Mouse (Mus musculus) neural tube, embryonic 11.5 days (tissue): ENCODE data around the gene Gm28051. TPM values are rescaled to one million over a fixed set of nuclear protein-coding genes. Genes with fewer than 3 reads are reported as not detected.

Source experiments
- ATAC-seq: fragments of 200-750 bp; cut with Nextera tagmentation; 2 replicates; pipeline ENCODE4 v1.8.0; 2017; ENCODE audit warnings: moderate number of reproducible peaks, mild to moderate bottlenecking, moderate TSS enrichment, moderate library complexity; ENCODE audit not compliant: insufficient read depth, low FRiP score, low TSS enrichment
- DNase-seq: peaks from one replicate; pipeline ENCODE4 v3.0.0-alpha.2; 2015; ENCODE audit warnings: low spot score
- H3K27ac ChIP-seq: fragments of 300-500 bp; sonication (generic); 2 replicates; pipeline ENCODE4 v1.5.1; 2014; ENCODE audit warnings: low read depth, mild to moderate bottlenecking, low read length
- H3K27me3 ChIP-seq: fragments of 300-500 bp; sonication (generic); 2 replicates; pipeline ENCODE4 v1.6.1; 2014; ENCODE audit warnings: mild to moderate bottlenecking, low read length, mixed read lengths; ENCODE audit not compliant: control insufficient read depth, insufficient read depth
- H3K36me3 ChIP-seq: fragments of 300-500 bp; sonication (generic); 2 replicates; pipeline ENCODE4 v1.6.1; 2014; ENCODE audit warnings: mild to moderate bottlenecking, low read length, moderate library complexity, mixed read lengths; ENCODE audit not compliant: control insufficient read depth, insufficient read depth
- H3K4me1 ChIP-seq: fragments of 300-500 bp; sonication (generic); 2 replicates; pipeline ENCODE4 v1.6.1; 2014; ENCODE audit warnings: low read length, mixed read lengths; ENCODE audit not compliant: control insufficient read depth, insufficient read depth
- H3K4me2 ChIP-seq: fragments of 300-500 bp; sonication (generic); 2 replicates; pipeline ENCODE4 v1.6.1; 2014; ENCODE audit warnings: low read depth, mild to moderate bottlenecking, moderate library complexity
- H3K4me3 ChIP-seq: fragments of 300-500 bp; sonication (generic); 2 replicates; pipeline ENCODE4 v1.5.1; 2014; ENCODE audit warnings: low read depth, low read length
- H3K9ac ChIP-seq: fragments of 300-500 bp; sonication (generic); 2 replicates; pipeline ENCODE4 v1.6.1; 2014; ENCODE audit warnings: mild to moderate bottlenecking, low read length
- H3K9me3 ChIP-seq: fragments of 300-500 bp; sonication (generic); 2 replicates; pipeline ENCODE4 v1.6.1; 2016; ENCODE audit warnings: low read length; ENCODE audit not compliant: control insufficient read depth
- WGBS: fragments of 180-500 bp; shearing (Covaris S2); extraction: QIAGEN DNeasy Blood & Tissue Kit; methylation state at CpG from one replicate; pipeline ENCODE4 v1.1.7; 2014; 5-methylcytosine and 5-hydroxymethylcytosine counted together
- polyA plus RNA-seq: library from polyadenylated mRNA; unstranded; fragments of >200 nt; fragmentation: Nextera tagmentation; extraction: Ambion mirVana; gene quantifications from 2 replicates; pipeline ENCODE4 v1.2.1, GENCODE M21; 2014

Gene Gm28051
- polyA plus RNA-seq, 1 experiment from 2014 or later: not detected

DNA sequence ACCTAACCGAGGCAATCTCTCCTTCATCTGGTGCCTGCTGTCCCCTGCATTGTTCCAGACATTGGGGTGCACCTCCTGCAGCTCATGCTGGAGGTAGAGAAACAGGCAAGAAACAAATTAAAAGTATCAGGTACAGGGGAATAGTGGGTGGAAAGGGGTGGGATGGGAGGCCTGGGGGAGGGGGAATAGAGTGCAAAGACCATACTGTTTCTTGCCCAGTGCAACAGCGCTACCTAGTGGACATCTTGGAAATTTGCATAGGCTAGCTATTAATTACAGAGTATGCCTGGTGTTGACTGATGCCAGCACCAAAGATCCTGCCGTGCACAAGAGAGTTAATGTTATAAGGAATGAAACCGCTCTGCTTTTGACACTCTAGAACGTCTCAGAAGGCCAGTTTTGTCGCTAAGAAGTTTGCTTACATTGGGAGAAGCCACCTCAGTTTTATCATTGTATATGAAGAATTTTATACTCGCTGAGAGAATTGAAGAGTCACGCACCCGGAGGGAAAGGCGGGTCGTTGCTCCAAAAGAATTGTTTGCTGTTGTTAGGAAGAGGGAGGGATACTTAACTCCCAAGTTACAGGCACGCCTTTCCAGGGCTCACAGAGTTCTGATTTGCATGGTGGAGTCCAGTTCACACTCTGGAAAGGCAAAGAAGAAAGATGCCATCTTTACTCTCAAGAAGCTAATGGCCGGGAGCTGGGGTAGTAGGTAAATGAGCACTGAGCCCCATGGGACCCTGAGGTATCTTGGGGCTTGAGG is 37.8 kb downstream of the Gm28051 start:
- Histone ChIP-seq H3K9ac (no peak overlapping the region), H3K9me3 (no peaks in the 10 kb centered on the region), H3K4me3 (no peak overlapping the region), H3K27me3 (no peaks in the 10 kb centered on the region), H3K27ac (no peak overlapping the region), H3K4me2 (no peak overlapping the region), H3K4me1 (no peaks in the 10 kb centered on the region), H3K36me3 (no peaks in the 10 kb centered on the region)
- DNase-seq (peak; percentile 56), ATAC-seq (peak; percentile 36; the same call in 1 of the 2 replicates)
- 36% methylated on average over 13 of the region's 13 CpGs for WGBS

DNA sequence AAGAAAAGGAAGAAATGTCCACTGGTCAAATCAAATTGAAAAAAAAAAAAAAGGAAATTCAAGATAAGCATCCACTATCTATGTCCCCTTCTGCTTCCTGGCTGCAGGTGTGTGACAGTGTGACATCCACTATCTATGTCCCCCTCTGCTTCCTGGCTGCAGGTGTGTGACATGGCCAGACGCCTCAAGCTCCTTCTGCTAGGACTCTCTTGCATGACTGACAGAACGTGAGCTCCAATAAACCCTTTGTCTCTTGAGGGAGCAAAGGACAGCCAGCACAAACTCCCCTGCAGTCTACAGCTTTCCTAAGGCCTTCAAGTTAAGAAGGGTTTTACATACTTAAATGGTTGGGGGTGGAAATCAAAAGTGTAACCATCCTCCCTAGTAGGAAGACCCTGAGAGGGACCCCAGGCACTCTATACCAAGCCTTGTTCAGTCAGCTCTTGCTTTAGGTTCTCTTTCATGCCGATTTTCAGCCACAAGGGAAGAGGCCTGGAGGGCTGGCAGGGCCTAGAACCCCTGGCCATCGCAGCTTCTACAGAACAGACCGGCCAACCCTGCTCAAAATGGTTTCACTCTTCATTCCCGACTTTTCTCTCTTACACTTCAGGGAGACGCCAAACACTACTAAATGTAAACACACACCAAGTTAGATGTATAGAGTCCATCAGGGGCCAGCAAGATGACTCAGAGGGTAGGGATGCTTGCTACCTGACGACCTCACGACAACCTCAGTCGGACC is 42.7 kb downstream of the Gm28051 start:
- no peaks in the 10 kb centered on the region for H3K4me1 ChIP-seq
- no peak for ATAC-seq
- H3K27me3 ChIP-seq: no peaks in the 10 kb centered on the region
- H3K4me3 ChIP-seq: no peak overlapping the region
- H3K9me3 ChIP-seq: no peaks in the 10 kb centered on the region
- no peaks in the 10 kb centered on the region for H3K36me3 ChIP-seq
- no peak overlapping the region for H3K4me2 ChIP-seq
- DNase-seq: no peak
- no peak overlapping the region for H3K9ac ChIP-seq
- H3K27ac ChIP-seq: no peak overlapping the region
- 86% methylated on average over 10 of the region's 10 CpGs for WGBS

DNA sequence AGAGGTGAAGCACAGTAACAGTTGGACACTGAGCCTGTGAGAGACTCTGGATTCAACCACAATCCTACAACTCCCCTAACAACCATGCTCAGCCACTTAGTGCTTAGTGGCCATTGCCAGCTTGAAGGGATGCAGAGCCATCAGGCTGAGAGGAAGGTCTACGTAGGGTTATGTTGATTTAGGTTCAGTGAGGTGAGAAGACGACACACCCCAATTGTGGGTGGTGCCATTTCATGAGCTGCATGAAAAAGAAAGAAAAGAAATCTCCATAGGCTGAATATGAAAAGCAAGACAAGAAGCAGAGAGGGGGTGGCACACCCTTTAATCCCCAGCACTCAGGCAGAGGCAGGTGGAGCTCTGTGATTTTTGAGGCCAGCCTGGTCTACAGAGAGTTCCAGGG is 43.4 kb downstream of the Gm28051 start:
- Histone ChIP-seq H3K9ac (no peak overlapping the region), H3K9me3 (no peaks in the 10 kb centered on the region), H3K4me1 (no peaks in the 10 kb centered on the region), H3K4me2 (no peak overlapping the region), H3K27ac (no peak overlapping the region), H3K36me3 (no peaks in the 10 kb centered on the region), H3K4me3 (no peak overlapping the region), H3K27me3 (no peaks in the 10 kb centered on the region)
- ATAC-seq: no peak
- WGBS: 68% methylated on average over 2 of the region's 2 CpGs
- no peak for DNase-seq

DNA sequence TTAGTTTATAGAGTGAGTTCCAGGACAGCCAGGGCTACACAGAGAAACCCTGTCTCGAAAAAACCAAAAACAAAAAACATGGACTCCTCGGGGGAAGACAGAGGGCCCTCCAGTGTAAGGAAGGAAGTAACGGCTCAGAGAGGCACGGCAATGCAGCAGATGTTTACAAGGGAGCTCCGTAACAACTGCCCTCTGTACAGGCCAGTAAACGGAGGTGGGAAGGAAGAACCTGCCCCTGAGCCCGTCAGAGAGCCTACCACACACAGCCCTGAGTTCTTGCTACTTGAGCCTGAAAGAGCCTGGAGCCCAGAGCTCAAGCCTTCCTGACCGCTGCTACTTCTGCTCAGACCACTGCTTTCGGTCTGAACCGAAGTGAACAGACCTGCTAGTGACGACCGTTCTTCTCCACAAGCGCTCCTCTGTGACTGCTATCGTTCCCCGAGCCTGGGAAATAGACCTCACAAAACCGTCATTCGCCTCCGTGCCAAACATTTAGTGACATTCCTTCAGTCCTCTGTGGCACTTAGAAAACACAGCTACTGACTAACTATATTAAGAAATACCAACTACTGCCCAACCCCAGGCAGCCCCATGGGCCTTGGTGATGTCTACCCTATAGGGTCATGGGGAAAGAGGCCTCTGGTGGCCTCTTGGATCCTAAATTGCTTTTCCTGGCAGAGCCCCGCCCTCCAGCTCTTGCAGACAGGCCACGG is 44.3 kb downstream of the Gm28051 start:
- no peaks in the 10 kb centered on the region for H3K36me3 ChIP-seq
- no peaks in the 10 kb centered on the region for H3K27me3 ChIP-seq
- ATAC-seq (no peak), DNase-seq (no peak)
- H3K4me3 ChIP-seq: no peak overlapping the region
- H3K27ac ChIP-seq: no peak overlapping the region
- no peaks in the 10 kb centered on the region for H3K9me3 ChIP-seq
- H3K9ac ChIP-seq: no peak overlapping the region
- no peak overlapping the region for H3K4me2 ChIP-seq
- H3K4me1 ChIP-seq: no peaks in the 10 kb centered on the region
- 76% methylated on average over 20 of the region's 20 CpGs for WGBS

DNA sequence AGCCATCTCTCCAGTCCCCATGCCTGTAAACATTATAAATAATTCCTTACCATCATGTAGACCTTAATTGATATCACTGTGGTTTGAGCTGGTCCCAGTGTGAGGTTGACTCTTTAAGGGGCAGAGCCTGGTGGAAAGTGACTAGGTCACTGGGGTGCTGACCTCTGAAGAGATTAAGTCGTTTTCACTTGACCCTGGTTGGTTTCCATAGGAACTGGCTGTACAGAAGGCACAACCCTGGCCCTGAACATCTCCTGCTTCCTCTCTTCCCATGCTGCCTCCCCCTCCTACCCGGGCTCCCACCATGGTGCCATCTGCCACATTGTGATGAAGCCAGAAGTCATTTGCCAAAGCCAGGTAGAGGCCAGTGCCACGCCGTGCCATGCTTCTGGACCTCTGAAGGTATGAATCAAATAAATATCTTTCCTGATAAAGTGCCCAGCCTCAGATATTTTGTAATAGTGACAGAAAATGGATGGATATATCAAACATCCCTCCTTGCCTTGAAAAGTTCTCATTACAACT is 46.7 kb downstream of the Gm28051 start:
- peaks cover 1% of the 10 kb centered on the region for H3K4me1 ChIP-seq
- H3K36me3 ChIP-seq: no peaks in the 10 kb centered on the region
- ATAC-seq (no peak), DNase-seq (no peak)
- H3K4me3 ChIP-seq: no peak overlapping the region
- no peak overlapping the region for H3K4me2 ChIP-seq
- no peaks in the 10 kb centered on the region for H3K27me3 ChIP-seq
- no peaks in the 10 kb centered on the region for H3K9me3 ChIP-seq
- no peak overlapping the region for H3K9ac ChIP-seq
- H3K27ac ChIP-seq: no peak overlapping the region
- 61% methylated on average over 4 of the region's 4 CpGs for WGBS

DNA sequence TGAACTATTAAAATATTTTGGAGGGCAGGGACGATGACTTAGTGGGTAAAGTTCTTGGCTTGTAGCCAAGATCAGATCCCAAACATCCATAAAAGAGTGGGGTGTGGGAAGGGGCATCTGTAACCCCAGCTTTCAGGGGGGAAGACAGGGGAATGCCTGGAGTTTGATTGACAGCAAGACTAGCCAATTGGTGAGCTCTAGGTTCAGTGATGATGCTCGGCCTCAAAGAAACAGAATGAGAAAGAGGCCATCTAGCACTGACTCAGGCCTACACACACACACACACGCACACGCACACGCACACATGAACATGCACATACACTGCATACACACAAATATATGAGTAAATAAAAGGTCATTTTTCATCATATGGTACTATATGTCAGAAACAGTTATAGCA is 47.7 kb downstream of the Gm28051 start:
- H3K27ac ChIP-seq: no peak overlapping the region
- WGBS: 87% methylated on average over 5 of the region's 5 CpGs
- H3K36me3 ChIP-seq: no peaks in the 10 kb centered on the region
- H3K4me2 ChIP-seq: no peak overlapping the region
- peaks cover 7% of the 10 kb centered on the region for H3K4me1 ChIP-seq
- no peaks in the 10 kb centered on the region for H3K9me3 ChIP-seq
- DNase-seq: no peak
- no peaks in the 10 kb centered on the region for H3K27me3 ChIP-seq
- no peak overlapping the region for H3K9ac ChIP-seq
- no peak overlapping the region for H3K4me3 ChIP-seq
- no peak for ATAC-seq

DNA sequence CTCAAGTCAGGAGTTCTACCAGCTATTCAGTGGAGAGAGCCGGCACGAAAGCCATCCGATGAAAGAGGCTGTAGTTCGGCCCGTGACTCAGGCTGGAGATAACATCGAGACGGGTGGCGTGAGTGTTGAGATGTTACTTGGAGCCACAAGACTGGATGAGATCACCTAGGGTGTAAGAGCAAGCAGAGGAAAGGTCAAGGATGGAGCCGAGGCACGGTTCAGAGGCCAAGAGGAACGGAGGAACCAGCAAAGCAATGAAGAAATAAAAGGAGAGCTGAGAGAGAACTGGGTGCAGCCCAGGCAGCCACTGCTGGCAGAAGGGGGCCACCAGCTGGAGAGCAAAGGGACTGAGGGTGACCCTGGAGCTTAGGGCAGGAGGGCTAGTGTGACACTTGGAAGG is 49.3 kb downstream of the Gm28051 start:
- no peak for ATAC-seq
- 76% methylated on average over 11 of the region's 11 CpGs for WGBS
- H3K4me3 ChIP-seq: no peak overlapping the region

DNA sequence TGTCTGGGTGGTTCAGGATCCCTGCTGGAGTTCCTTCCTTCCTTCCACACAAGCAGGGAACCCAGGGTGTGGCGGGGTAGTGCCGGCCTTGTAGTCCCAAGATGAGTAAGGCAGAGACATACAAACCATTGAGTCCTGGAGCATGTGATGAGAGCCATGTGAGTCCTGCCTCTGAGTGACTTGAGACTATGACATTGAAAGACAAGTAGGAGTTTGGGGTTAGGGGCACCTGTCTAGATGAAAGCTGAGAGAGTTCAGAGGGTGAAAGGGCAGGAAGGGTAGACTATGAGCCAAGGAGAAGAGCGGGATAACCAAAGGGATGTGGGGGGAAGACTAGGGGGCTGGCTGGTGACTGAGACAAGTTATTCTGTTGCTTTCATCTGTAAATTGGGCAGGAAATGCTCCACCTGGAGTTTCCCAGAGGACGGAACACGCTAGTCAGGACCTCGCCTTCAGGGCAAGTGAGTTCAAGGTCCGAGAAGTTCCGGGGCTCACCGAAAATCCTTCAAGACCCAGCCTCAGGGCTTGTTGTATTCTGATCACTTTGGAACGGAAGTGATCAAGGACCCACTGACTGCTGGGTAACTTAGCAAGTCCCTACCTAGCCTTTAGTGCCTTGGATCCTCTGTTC is 50.6 kb downstream of the Gm28051 start:
- Histone ChIP-seq H3K4me1 (peaks cover 22% of the 10 kb centered on the region), H3K27me3 (no peaks in the 10 kb centered on the region), H3K9me3 (no peaks in the 10 kb centered on the region), H3K9ac (no peak overlapping the region), H3K4me2 (no peak overlapping the region), H3K27ac (no peak overlapping the region), H3K4me3 (no peak overlapping the region), H3K36me3 (no peaks in the 10 kb centered on the region)
- ATAC-seq: no peak
- DNase-seq: no peak
- WGBS: 92% methylated on average over 10 of the region's 10 CpGs

More for the DNA sequence above, 49.3 kb downstream of the Gm28051 start:
- H3K4me1 ChIP-seq: peaks cover 13% of the 10 kb centered on the region
- H3K4me2 ChIP-seq: no peak overlapping the region
- no peak overlapping the region for H3K9ac ChIP-seq
- no peaks in the 10 kb centered on the region for H3K9me3 ChIP-seq
- H3K27me3 ChIP-seq: no peaks in the 10 kb centered on the region
- no peak for DNase-seq
- H3K36me3 ChIP-seq: no peaks in the 10 kb centered on the region
- H3K27ac ChIP-seq: no peak overlapping the region
